Mouse (Mus musculus) liver, embryonic 14.5 days (tissue): ENCODE measurements around the gene Cfap77.

ENCODE experiments used
- CTCF ChIP-seq: IDR thresholded peaks from 2 replicates; pipeline ENCODE4 v1.5.1; 2016; ENCODE audit warnings: antibody characterized with exemption, low read depth, control low read depth
- EP300 ChIP-seq: IDR thresholded peaks from 2 replicates; pipeline ENCODE4 v1.6.1; 2016; ENCODE audit warnings: antibody characterized with exemption, low read depth

- no peak for TF ChIP-seq CTCF
- TF ChIP-seq EP300: no peak
Observed at GRCm38 (mm10) chr2:29097465-29097864, 42.6 kb upstream of the Cfap77 start.
